Mouse (Mus musculus): ENCODE measurements around the gene Gfod1. TPM values are rescaled to one million over a fixed set of nuclear protein-coding genes. Genes with fewer than 3 reads are reported as not detected.

Gene Gfod1
- polyA plus RNA-seq, 1 experiment from 2014 or later, result 0.65 TPM

- H3K9ac ChIP-seq, result no peak overlapping the region
- no peaks in the 10 kb centered on the region for H3K27me3 ChIP-seq
- 80% methylated on average over 9 of the region's 9 CpGs for WGBS
- H3K4me1 ChIP-seq, result peaks cover 10% of the 10 kb centered on the region
- ATAC-seq (replicated peaks; ENCODE audit: low FRiP score), result no peak
- peaks cover 44% of the 10 kb centered on the region for H3K36me3 ChIP-seq
- H3K4me3 ChIP-seq (replicated peaks), result no peak overlapping the region
- no peaks in the 10 kb centered on the region for H3K9me3 ChIP-seq (replicated peaks)
- no peak overlapping the region for H3K4me2 ChIP-seq
- H3K27ac ChIP-seq, result no peak overlapping the region
Observed at GRCm38 (mm10) chr13:43167721-43168120, 136.3 kb downstream of the Gfod1 start.

GRCm38 (mm10) chr13:43159429-43159828, 144.5 kb downstream of the Gfod1 start:
- Histone ChIP-seq H3K9ac (no peak overlapping the region), H3K4me1 (peaks cover 36% of the 10 kb centered on the region), H3K9me3 (replicated peaks) (no peaks in the 10 kb centered on the region), H3K4me3 (replicated peaks) (no peak overlapping the region), H3K27ac (peak overlapping the region; percentile 84), H3K4me2 (no peak overlapping the region), H3K27me3 (no peaks in the 10 kb centered on the region), H3K36me3 (peaks cover 30% of the 10 kb centered on the region)
- peak; percentile 88 for ATAC-seq (replicated peaks; ENCODE audit: low FRiP score)
- WGBS, result 20% methylated on average over 3 of the region's 3 CpGs

- H3K4me2 ChIP-seq, result no peak overlapping the region
- peak overlapping the region; percentile 84 for H3K27ac ChIP-seq
- peaks cover 30% of the 10 kb centered on the region for H3K36me3 ChIP-seq
- H3K9me3 ChIP-seq (replicated peaks), result no peaks in the 10 kb centered on the region
- H3K4me1 ChIP-seq, result peaks cover 36% of the 10 kb centered on the region
- no peak overlapping the region for H3K9ac ChIP-seq
- 0 out of 2 replicates have a peak, but pooled peaks have one; percentile 26 for ATAC-seq (replicated peaks; ENCODE audit: low FRiP score)
- 27% methylated on average over 5 of the region's 5 CpGs for WGBS
- H3K27me3 ChIP-seq, result no peaks in the 10 kb centered on the region
- no peak overlapping the region for H3K4me3 ChIP-seq (replicated peaks)
Observed at GRCm38 (mm10) chr13:43158281-43158680, 145.7 kb downstream of the Gfod1 start.

DNA sequence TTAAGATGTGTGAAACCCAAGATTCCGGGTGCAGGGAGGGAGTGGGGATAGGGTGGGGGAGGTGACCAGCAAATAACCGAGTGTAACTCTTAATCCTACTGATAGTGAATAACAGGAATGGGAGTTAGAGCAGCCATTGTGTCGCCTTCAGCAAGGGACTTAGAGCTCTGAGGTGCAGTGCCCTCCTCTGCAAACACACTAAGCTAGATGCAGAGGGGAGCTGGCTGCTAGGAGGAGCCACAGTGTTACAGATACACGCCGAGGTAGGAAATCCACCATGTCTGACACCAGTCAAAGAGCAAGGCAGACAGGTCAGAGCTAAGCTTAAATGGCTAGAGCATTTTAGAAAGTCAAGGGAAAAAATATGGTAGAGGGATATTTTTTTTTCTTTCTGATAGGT, 146.6 kb downstream of the Gfod1 start:
- H3K27ac ChIP-seq, result peak overlapping the region; percentile 84
- 0 out of 2 replicates have a peak, but pooled peaks have one; percentile 12 for ATAC-seq (replicated peaks; ENCODE audit: low FRiP score)
- WGBS, result 35% methylated on average over 5 of the region's 5 CpGs

DNA sequence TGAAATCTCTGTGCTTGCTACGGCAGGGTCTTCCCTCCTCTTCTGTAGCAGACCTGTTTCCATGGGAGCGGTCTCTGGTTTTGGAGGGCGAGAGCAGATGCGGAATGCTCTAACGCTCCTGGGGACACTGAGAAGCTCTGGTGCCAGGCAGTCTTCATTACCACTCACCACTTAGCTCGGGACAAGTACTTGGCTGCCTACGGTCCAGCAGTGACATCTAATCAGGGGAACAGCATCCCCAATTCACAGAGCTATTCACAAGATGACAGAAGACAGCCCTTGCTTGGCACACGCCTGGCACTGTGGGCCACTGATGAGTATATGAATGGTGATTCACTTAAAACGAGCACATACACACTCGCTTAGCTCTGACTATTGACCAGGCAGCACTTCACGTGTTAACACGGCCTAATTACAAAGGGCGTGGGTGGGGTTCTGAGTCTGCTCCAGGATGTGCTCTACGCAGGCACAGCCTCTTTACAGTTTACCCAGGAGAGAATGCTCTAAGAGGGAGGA, 151.9 kb downstream of the Gfod1 start:
- no peak for ATAC-seq (replicated peaks; ENCODE audit: low FRiP score)

More for the DNA sequence above, 146.6 kb downstream of the Gfod1 start:
- Histone ChIP-seq H3K4me1 (peaks cover 36% of the 10 kb centered on the region), H3K36me3 (peaks cover 37% of the 10 kb centered on the region), H3K27me3 (no peaks in the 10 kb centered on the region), H3K4me3 (replicated peaks) (no peak overlapping the region), H3K9me3 (replicated peaks) (no peaks in the 10 kb centered on the region), H3K9ac (no peak overlapping the region), H3K4me2 (no peak overlapping the region)

GRCm38 (mm10) chr13:43149661-43150060, 154.3 kb downstream of the Gfod1 start:
- H3K4me2 ChIP-seq, result no peak overlapping the region
- H3K9me3 ChIP-seq (replicated peaks), result no peaks in the 10 kb centered on the region
- H3K27me3 ChIP-seq, result no peaks in the 10 kb centered on the region
- H3K27ac ChIP-seq, result no peak overlapping the region
- H3K4me3 ChIP-seq (replicated peaks), result no peak overlapping the region
- WGBS, result 80% methylated on average over 3 of the region's 3 CpGs
- H3K36me3 ChIP-seq, result peaks cover 49% of the 10 kb centered on the region
- H3K9ac ChIP-seq, result no peak overlapping the region
- H3K4me1 ChIP-seq, result peaks cover 24% of the 10 kb centered on the region
- no peak for ATAC-seq (replicated peaks; ENCODE audit: low FRiP score)

More for the DNA sequence above, 151.9 kb downstream of the Gfod1 start:
- 91% methylated on average over 14 of the region's 14 CpGs for WGBS
- H3K9me3 ChIP-seq (replicated peaks), result no peaks in the 10 kb centered on the region
- H3K4me3 ChIP-seq (replicated peaks), result no peak overlapping the region
- H3K27me3 ChIP-seq, result no peaks in the 10 kb centered on the region
- peaks cover 13% of the 10 kb centered on the region for H3K4me1 ChIP-seq
- H3K27ac ChIP-seq, result no peak overlapping the region
- no peak overlapping the region for H3K9ac ChIP-seq
- no peak overlapping the region for H3K4me2 ChIP-seq
- H3K36me3 ChIP-seq, result peaks cover 55% of the 10 kb centered on the region

DNA sequence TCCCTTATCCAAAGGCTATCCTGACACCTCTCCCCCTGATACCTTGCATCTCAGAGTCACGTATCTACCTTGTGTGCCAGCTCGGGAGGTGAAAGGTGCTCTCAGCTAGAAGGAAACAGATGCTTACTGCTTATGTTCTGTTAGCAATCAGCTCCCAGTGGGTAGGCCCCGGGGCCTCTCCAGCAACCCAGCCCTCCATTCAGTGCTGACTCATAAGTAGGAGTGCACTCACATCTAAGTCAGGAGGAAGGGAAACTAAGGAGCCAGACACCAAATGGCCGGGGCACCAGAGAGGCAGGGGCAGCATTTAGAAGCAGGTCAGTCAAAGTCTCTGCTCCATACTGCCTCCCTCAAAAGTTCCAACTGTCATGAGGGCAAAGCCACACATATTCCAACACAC, 155.3 kb downstream of the Gfod1 start:
- Histone ChIP-seq H3K4me1 (peaks cover 27% of the 10 kb centered on the region), H3K36me3 (peaks cover 39% of the 10 kb centered on the region), H3K27ac (no peak overlapping the region), H3K27me3 (no peaks in the 10 kb centered on the region), H3K9me3 (replicated peaks) (no peaks in the 10 kb centered on the region), H3K4me2 (no peak overlapping the region), H3K4me3 (replicated peaks) (no peak overlapping the region), H3K9ac (no peak overlapping the region)
- ATAC-seq (replicated peaks; ENCODE audit: low FRiP score), result no peak
- 62% methylated on average over 4 of the region's 4 CpGs for WGBS

DNA sequence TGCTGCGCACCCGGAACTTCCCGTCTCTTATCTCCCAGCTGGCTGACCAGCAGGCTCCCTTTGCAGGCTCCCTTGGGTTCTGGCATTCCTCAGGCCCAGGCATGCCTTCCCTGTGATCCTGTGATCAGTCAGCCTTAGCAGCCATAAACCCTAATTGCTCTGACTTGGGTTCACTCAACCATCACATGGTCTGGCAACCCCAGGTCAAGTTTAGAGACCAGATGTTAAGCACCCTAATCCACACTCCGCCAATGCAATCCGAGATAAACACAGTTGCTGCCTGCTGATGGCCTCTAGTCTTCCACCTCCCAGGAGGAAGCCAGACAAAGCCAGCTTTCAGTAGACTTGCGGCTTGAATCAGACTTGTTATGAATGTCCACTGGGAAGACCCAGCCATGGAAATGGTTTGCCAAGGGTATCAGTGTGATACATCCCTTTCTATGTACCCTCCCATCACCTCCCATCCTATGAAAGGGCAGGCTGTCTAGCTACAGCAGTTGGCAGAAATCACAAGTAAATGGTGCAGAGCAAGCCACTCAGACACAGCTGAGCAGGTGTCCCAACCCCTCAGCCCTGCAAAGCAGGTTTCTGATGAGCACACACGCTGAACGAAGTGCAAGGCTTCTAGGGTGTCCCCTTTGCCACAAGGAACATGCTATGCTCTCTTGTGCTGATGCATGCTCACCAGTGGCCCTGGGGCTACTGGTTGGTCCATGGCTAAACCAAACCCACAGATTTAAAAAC, 157.3 kb downstream of the Gfod1 start:
- H3K27me3 ChIP-seq, result no peaks in the 10 kb centered on the region
- H3K9me3 ChIP-seq (replicated peaks), result no peaks in the 10 kb centered on the region
- WGBS, result 27% methylated on average over 8 of the region's 8 CpGs
- no peak overlapping the region for H3K4me3 ChIP-seq (replicated peaks)
- peak overlapping the region; percentile 79 for H3K27ac ChIP-seq
- ATAC-seq (replicated peaks; ENCODE audit: low FRiP score), result peak; percentile 91
- no peak overlapping the region for H3K9ac ChIP-seq
- H3K4me2 ChIP-seq, result no peak overlapping the region
- peaks cover 27% of the 10 kb centered on the region for H3K4me1 ChIP-seq
- H3K36me3 ChIP-seq, result peaks cover 20% of the 10 kb centered on the region

Other genes with a start within 250 kb of the Gfod1 start
- gene Tbc1d7, start 132.7 kb downstream of the Gfod1 start, polyA plus RNA-seq (2015; fragmentation: Nextera tagmentation; extraction: Ambion mirVana), result 51.6 and 54.7 TPM in 2 replicates
- 19.6 and 21.5 TPM in 2 replicates for gene Sirt5, start 61.3 kb upstream of the Gfod1 start, polyA plus RNA-seq (2015; fragmentation: Nextera tagmentation; extraction: Ambion mirVana)
- gene Nol7, start 94.2 kb upstream of the Gfod1 start, polyA plus RNA-seq (2015; fragmentation: Nextera tagmentation; extraction: Ambion mirVana), result 135 and 137 TPM in 2 replicates
- gene Ranbp9, start 177.1 kb upstream of the Gfod1 start, polyA plus RNA-seq (2015; fragmentation: Nextera tagmentation; extraction: Ambion mirVana), result 8.2 and 10.8 TPM in 2 replicates